Mouse (Mus musculus): ENCODE measurements around the gene Plagl1. TPM values are rescaled to one million over a fixed set of nuclear protein-coding genes. Genes with fewer than 3 reads are reported as not detected.

Gene Plagl1
- total RNA-seq (2023), result 0.27 to 0.63 TPM (median 0.30 TPM) in 3 of 4 replicates, not detected in the other

DNA sequence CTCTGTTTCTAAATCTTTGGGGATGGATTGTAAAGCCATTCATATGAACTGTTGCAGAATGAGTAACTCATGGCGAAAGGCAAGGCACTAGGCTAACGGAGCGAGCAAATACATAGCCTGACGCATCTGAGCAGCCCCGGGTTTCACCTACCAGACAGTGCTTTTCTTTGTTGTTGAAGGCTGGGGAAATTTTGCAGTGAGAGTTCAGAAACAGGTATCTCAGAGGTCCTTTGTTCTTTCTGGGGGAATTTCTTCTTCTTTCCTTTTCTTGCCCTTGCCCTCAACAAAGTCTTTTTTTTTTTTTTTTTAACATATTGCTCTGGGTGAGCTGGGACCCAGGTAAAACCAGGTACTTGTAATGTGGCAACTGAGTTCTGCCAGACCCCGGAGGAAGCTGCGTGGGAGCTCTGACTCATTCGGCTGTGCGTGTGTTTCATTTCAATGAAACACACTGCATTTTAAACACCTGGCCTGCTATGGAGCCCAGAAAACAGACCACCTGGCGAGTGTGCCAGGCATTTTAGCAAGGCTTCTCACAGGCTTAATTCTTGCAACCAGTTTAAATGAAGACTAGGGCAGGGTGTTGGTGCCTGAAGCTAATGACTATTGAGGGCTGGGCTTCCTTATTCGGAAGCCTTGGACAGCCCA is at the start of gene Plagl1:
Gene Plagl1, plus strand, starts transcription at position 484 of the 648 bp plus-strand sequence.

DNA sequence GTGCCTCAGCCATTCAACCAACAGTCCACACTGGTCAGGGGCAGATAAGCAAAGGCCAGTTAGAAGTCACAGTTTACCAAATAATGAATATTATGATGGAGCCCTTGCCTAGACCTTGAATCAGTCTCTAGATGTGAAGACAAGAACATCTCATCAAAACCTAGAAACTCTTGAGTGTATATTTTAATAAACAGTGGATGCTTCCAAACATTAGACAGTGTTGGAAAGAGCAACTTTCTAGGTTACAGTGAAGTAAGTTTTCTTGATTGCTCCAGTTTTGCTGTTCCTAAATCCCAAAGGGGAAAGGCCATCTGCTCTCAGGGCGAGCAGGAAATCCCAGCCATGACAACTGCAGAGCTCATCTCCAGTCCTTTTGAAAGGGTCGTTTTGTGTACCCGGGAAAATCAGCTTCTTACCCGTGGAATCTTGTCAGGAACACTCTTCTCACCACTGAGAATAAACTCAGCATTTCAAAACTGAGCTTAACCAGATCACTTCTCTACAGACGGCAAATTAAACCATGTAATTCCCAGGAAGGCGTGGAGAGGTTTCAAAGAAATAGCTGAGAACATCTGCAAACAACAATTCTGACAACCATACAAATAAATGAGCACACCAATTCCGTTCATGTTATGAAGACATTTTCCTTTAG is 117.8 kb downstream of the Plagl1 start, which contains the start of gene Zc2hc1b:
Gene Zc2hc1b, minus strand, starts transcription at position 51 of the 652 bp plus-strand sequence.

Other genes starting within 250 kb of the Plagl1 start
- gene Utrn, start 191.1 kb upstream of the Plagl1 start, total RNA-seq (2023), result 51.7 to 62.9 TPM (median 57.0 TPM) in 4 replicates
- gene Stx11, start 96.2 kb upstream of the Plagl1 start, total RNA-seq (2023), result 4.8 to 8.9 TPM (median 6.5 TPM) in 4 replicates
- gene Sf3b5, start 55.2 kb upstream of the Plagl1 start, total RNA-seq (2023), result 8.8 to 9.8 TPM (median 9.1 TPM) in 4 replicates
- gene Zc2hc1b, start 117.5 kb downstream of the Plagl1 start, total RNA-seq (2023), result not detected in 4 replicates
- gene Ltv1, start 132.7 kb downstream of the Plagl1 start, total RNA-seq (2023), result 67.2 to 81.2 TPM (median 76.3 TPM) in 4 replicates